Mouse (Mus musculus) urinary bladder, postnatal 14 days (tissue): ENCODE data around the gene Zdhhc8.

Source experiments
- DNase-seq: peaks from one replicate; pipeline ENCODE4 v3.0.0; 2021; ENCODE audit warnings: low spot score

The Zdhhc8 gene

DNA sequence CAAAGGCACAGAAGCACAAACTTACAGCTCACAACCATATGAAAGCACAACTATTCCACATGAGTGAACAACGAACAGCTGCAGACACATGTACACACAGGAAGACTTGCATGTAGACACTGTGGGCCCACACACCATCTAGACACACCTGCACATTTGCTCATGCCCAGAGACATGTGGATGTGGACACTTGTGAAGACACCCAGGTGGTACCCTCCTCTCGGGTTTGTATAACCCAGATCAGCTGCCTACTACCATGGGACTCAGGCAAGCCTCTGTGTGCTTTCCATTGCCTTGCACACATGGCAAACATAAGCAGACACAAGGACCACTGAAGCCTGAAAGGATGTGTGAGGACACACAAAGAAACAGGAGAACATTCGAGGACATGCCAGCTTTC, 3.9 kb downstream of the Zdhhc8 start:
- DNase-seq = no peak

DNA sequence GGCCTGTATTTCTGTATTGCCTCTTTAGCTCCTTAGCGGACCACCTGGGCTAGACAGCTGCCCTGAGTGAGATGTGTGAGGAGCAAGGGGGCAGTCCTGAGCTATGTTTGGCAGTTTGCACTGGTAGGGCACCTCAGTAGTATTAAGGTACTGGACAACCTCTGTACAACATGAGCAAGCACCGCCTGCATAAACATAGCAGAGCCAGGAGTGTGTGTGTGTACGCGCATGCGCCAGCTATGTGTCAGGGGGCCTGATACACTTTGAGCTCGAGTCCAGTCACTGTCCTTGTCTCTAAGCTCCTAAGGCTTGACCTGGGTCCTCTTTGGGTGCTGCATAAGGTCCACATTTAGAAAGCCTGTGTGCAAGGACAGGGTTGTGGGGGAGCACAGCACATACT, 4.3 kb downstream of the Zdhhc8 start:
- DNase-seq = no peak

DNA sequence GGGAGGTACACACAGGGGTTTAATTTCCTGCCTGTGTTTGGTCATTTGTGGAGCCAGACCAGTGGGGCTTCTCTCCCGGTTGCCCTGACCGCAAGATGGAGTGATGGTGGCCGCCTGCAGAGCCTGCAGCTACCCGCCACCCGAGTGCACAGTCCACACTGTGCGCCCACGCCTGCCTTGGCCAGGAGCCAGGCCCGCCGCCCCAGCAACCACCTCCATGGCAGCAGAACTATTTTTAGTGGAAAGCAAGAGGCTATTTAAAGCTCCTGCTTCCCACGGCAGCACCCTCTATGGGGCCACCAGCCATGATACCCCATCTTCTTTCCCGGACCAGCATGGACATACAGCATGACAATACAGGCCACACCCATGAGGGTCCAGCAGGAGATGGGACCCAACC, 5.3 kb downstream of the Zdhhc8 start:
- no peak for DNase-seq

DNA sequence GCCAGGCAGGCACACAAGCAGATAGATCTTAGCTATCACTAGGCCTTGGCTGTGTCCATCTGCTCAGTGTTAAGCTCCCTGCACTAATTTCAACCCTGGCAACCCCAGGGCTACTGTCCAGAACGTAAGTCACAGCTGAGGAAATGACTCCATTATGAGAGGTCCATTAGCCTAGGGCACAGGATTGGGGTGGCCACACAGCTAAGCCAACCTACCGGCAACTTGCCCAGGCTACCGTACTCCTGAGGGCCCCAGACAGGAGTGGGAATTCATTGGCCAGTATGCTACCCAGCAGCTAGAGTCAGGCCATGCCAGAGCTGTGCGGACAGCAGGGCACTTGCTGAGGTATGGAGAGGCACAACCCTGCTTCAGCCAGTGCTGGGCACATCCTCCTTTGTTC, 6.1 kb downstream of the Zdhhc8 start:
- no peak for DNase-seq

DNA sequence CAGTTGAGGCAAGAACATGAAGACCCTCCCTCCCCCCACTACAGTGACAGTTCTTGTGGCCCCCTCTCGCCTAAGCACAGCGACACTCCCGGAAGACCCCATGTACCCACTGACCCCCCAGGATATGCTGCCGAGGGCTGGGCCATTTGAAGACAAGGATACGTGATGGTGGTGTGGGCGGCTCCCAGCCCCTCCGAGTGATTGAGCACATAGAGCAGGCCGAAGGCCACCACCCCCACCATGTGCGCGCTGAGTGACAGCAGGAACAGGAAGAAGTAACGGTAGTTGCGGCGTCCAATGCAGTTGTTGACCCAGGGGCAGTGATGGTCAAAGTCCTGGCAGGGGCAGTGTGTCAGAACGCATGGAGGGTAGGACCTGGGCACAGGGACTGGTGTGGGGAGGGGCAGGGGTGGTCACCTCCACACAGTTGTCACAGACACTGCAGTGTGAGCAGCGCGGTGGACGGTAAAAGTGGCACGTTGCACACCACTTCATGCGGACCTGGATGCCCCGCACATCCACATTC, 7.0 kb downstream of the Zdhhc8 start:
- no peak for DNase-seq

DNA sequence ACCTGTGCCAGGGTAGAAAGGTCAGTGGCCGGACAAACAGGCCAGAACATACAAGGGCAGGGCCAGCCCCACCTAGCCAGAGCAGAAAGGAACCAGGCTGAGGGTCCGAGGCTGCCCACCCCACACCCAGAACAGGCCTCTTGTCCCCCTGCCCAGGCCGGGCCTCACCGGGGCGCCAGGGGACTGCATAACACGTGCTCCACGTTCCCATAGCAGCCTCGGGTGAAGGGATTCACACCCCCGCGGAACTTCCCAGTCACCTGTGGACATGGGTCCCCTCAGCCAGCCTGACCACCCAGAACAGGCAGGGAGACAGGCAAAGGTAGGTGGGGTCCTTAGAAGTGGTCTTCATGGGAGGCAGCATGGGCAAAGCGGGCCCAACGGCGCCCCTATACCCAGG, 7.7 kb downstream of the Zdhhc8 start:
- DNase-seq = no peak

DNA sequence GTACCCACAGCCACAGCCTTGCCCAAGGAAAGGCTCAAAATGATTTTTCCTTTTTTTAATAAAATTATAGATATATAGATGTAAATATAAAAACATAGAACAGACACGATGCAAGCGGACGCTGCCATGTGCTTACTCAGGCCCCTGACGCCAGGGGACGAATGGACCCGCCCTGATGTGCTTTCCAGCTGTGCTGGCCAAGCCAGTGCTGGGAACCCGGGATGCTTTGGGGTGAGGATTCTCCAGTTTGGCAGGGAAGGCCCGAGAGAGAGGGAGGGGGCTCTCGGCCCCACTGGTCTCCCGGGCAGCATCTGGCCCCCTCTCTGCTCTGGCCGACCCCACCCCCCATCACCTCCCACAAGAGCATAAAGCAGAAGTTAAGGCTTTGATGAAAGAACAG, 12.7 kb downstream of the Zdhhc8 start:
- no peak for DNase-seq

DNA sequence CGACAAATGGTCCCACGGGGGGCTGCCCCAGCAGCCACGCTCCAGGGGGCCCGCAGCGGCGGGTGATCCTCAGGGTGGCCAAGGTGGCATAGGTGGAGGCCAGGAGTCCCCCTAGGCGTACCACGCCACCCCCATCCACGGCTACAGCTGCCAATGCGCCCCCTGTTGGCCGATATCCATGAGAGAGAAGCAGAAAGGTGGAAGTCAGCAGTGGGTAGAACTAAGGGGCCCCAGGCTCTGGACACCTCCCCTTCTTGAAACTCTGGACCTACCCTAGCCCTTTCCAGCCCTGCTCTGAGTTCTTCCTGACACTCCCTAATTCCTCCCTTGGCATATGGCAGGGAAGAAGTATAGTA, 13.4 kb downstream of the Zdhhc8 start:
- no peak for DNase-seq

DNA sequence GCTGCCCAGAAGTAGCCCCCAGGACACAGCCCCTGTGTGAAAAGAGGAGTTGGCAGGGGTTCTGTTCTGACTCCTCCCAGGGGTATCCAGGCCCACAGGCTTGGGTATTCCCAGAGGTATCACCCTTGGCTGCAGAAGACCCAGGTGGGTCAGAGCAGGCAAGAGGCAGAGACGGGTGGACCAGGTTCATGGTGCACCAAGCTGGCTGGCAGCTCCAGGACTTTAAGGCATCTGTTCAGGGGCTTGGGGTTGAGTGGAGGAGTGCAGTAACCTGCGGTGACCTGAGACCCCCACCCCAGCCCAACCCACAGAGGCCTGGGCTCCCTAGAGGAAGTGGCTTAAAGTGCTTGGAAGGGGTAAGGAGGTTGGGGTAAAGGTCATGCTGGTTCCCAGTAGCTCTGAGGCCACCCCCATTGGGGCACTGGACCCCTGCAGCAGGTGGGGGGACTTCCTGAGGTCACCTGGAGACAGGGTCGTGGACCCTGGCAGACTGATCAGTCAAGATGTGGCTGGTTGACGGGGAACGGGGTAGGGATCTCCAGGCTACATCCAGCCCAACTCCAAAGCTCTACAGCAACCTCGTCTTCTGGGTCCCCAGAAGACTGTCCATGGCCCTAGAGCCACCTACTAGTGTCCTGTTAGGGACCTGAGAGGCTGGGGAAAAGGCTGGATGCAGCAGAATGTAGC, 13.9 kb downstream of the Zdhhc8 start:
- DNase-seq = no peak

DNA sequence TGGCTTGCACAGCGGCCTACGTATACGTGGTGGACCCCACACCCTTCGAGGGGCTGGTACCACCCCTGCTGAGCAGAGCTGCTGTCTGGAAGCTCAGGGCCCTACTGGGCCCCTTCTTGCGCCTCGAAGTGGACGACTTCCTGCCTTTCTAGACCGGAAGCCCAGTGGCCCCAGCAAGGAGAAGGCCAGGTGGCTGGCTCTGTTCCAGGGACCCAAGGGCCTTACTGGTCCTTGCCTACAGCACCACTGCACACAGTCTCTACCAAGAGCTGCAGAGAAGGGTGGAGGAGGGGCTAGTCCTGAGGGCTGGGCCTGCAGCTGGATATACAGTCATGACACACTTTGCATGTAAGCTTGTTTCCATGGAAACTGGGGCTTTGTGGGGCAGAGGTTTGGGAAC, 14.9 kb downstream of the Zdhhc8 start:
- no peak for DNase-seq

DNA sequence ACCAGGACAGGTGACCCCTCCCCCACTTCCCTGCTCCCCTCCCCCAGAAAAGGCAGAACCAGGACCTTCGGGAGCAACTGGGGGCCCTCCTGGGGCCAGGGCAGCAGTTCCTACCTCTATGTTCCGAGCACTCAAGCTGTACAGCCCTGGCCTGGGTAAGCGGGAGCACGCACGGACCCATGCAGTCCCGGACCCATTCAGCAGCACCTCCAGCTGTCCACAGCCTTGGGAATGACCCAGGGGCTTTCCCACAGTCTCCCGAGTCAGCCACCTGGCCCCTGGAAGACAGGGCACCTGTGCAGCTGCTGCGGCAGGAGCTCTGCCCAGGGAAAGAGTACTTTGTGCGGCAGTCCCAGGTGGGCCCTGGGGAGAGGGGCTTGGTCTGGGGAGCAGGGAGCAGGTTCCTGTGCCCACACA, 16.3 kb downstream of the Zdhhc8 start:
- no peak for DNase-seq

DNA sequence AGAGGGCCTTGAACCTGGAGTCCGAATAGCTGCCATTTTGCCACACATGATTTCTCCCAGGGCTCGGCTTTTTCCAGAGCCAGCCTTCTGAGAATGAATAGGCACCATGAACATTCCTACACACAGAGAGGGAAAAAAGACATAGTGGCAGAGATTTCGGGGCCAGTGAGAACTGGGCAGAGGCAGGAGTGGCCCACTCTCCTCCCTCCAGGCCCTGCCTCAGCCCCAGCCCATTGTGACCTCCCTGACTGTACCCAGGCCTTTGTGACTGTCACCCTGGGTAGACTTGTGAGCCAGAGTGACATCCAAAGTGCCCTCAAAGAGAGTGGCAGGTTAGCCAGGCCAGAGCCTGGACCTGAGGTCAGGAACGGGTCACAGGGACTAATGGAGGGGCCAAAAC, 17.4 kb downstream of the Zdhhc8 start, which contains the start of gene Ccdc188:
Gene Ccdc188 (plus strand): TSS at position 301 of the 400 bp plus-strand sequence.
- no peak for DNase-seq

DNA sequence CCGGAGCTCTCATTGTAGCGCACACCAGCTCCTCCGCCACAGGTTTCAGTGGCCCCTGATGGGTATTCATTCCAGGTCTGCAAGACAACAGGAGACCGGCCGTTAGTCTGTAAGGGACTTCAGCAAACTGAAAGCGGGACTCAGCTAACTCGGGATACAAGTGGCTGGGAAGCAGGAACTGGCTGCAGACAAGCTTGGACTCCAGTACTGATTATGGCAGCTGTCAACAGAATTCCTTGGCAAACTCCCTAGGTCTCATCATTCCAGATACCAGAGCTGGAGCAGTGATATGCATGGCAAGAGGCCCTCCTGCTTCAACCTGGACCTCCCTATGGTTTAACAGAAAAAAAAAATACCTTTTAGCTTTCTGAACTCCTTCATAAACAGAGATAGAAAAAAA, 20.1 kb downstream of the Zdhhc8 start:
- DNase-seq = no peak

DNA sequence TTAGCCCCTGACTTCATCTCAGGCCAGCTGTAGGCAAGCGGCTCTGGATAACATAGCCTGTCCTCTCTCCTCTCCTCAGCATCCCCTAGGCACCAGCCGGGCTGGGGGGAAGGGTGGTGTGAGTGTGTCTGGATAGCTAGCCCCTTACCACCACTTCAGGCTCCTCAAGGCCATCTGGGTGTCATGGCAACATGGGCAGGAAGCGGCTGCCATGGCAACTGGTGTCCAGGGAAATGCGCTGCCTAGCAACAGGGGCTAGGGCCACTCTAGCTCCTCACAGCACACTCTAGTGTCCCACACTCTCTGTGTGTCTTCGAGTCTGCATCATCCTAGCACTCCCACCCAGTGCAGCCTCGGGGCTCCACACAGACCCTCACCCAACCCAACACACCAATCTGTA, 21.2 kb downstream of the Zdhhc8 start:
- DNase-seq = no peak

DNA sequence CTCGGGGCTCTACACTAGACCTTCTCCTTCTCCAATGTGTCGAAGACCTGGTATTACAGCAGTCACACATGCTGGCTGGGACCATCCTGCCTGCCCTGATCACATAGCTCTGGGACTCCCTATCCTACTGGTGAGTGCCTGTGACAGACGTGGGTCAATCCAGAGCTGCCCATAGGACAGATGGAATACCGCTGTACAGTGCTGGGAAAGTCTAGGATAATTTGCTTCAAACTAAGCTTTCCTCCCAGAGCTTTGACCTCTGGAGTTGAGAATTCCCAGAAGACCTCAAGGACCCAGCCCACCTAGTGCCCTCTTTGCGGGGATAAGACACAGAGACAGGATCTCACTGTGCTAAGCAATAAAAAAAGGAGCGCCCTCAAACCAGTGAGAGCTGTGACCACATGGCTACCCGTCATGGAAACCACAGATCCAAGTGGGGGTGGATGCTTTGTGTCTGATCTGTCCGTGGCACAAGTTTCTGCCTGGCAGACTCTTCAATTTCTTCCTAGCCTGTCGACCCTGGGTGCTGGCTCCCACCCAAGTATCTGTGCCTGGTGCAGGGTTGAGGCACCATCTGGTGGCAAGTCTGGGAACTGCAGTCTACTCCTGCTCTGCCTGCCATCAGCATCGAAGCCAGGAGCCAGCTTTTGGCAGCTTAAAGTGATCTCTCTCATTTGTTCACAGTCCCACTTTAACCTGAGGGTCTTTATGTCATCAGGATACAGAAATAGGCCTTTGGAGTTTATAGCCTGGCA, 23.3 kb downstream of the Zdhhc8 start:
- DNase-seq = peak; percentile 84

DNA sequence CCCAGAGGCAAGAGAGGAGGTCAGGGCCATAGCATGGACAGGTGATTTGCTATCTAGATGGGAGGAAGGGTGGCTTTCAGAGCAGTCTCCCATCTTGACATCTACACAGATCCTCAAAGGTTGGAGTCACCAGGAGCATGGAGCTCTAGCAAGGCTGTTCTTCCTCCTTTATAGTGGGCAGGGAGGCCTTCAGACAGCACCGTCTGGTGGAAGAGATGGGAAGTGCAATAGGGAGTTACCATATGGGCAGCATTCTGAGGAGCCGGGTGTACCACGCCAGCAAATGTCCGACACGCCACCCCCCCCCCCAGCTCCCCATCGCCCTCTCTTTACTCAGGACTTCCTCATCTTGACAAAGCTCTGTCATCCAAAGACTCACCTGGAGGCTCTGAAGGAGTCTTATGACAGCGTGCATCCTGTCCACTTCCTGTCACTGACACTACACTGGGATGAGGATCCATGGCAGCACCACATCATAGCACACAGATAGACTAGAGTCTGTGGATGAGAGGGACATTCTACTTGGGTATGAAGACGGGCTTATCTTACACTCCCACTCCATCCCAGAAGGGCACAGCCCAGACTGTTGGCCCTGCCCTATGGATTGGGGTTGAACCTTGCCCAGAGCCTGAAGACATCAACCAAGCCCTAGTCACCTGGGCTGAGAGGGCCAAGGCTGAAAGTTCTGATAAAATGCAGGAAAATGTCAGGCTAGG, 24.1 kb downstream of the Zdhhc8 start:
- DNase-seq = peak; percentile 74

DNA sequence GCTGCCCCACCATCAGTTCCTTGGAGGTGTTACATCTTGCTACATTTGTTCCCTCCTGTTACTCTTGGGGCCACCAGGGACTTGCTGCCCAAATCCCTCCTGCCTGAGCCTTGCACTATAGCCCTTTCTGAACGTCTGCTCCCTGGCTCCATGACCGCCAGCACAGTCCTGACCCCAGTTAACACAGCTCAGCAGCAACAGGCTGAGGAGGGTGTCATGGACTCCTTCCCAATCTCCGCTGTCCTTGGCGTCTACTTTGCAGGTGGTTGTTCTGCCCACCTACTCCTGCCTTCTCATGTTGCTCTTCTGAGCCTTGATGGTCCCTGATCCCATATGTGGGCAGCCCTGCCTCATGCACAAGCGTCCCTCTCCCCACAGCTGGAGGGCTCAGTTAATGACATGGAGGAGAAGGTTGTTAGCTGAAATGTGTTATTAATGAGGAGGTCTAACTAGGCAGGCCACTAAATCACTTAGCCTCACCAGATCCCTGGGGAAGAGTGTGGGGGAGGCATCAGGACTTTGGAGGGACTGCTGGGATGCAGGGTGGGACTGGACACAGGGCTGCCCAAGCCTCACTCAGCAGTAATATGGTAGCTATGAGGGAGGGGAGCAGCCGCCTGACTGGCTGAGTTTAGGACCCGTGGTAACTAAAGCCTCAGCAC, 31.4 kb downstream of the Zdhhc8 start:
- no peak for DNase-seq

DNA sequence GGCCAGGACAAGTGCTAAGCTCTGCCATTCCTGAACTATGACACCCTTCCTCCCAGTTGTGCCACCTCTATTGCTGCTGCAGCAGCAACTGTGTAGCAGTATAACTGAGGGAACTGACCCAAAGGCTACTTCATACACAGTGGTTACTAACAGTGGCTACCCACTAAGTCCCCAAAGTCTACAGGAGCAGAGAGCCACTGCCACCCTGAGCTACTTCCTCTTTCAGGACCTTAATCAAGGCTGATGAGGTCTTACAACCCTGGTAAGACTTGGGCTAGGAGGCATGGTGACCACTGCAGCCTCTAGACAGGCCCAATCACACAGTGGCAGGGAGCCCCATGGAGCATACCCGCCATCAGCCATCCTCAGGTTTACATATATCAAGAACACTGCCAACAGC, 32.9 kb downstream of the Zdhhc8 start:
- DNase-seq = no peak

DNA sequence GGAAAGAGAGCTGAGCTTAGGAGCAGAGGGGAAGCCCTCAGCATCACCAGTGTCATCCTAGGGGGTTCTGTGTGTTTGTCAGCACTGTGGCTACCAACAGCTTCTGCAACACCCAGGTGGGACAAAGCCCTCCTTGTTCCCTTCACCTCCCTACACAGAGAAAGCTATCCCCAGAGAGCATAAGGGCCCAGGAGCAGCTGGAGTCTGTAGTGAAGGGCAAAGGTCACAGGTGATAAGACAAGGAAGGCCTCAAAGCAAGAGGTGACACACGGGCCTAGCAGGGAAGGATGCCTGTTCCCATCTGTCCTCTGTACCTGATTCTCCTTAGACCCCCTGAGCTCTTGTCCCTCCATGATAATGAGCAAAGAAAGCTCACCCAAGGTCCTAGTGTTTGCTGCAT, 33.3 kb downstream of the Zdhhc8 start:
- no peak for DNase-seq

DNA sequence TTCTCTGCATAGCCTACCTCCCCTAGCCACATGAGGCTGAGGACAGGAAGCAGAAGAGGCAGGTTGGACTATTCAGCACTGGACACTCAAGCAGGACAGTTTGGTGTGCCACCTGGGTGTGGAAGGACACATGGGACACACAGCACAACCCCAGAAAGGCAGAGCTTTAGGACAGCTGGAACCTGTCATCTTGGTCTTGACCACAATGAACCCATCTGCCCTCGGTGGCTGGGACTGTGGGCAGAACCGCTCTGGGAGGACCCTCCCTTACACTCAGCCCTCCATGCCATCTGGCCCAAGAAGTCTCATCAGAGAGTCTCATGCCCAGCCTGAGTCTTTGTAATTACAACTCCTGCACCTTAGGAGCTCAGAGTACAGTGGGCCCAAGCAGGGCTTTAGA, 34.9 kb downstream of the Zdhhc8 start:
- DNase-seq = no peak

DNA sequence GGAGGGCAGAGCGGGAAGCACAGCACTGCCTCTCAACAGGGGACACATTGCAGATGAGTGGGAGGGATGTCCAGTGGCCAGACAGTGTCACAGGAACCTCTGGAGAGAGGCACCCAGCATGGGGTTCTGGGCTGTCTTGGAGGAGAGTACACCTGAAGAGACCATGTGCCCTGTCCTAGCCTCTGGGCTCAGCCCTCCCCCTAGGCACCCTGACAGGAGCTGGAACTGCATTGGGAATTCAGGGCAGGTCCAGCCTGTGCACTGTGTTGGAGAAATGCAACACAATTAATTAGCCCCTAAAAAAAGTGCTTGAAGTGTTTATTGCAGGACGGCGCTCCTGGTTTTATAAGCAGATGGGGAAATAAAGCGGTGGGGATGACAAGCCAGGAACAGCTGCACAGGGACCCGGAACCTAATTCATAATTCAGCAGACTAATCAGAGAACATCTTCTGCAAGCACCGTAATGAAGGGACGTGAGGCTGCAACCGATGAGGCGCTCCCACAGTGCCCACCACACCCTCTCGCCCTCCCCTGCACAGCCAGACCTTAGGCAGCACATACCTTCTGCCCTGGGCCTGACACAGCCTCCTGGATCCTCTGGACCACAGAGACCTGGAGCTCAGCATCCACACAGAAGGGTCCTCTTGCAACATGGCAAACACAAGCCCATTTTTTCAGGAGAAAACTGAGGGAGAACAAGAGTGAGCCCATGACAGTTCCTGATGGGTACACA, 36.4 kb downstream of the Zdhhc8 start:
- DNase-seq = no peak

DNA sequence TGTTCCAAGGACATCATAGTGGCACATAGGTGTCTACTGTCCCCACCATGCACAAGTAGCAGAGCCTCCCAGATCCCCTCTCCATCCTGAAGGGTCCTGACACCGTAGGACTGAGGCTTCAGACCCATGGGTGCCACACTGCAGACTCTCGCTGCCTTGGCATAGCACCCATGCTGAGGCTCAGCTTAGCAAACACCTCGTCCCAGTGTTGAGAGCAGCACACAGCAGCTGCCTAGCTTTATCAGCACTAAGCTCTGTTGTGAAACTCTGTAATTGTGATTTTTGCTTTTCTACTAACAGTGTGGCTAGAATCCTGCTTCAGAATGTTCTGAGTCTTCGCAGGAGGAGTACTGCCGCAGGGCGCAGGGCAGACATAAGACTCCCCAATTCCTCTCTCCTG, 37.1 kb downstream of the Zdhhc8 start:
- no peak for DNase-seq
